Mouse (Mus musculus): Measurements from ENCODE around the gene Aff1. TPM values are rescaled to one million over a fixed set of nuclear protein-coding genes. Genes with fewer than 3 reads are reported as not detected.

Aff1 gene
- 5.3 TPM in 2 replicates for polyA plus RNA-seq (2016; fragmentation: Nextera tagmentation; extraction: Ambion mirVana)

GRCm38 (mm10) chr5:103691624-103692530 lies at the start of gene Aff1:
TSS of gene Aff1 (plus strand) at chr5:103692374.
- 5% methylated on average over 50 of the region's 50 CpGs for WGBS
- no peak within 1 kb of the TSS for H3K27ac ChIP-seq (replicated peaks)

GRCm38 (mm10) chr5:103644167-103644566 lies 48.0 kb upstream of the Aff1 start:
- no peaks in the 10 kb centered on the region for H3K4me1 ChIP-seq
- H3K9me3 ChIP-seq: no peaks in the 10 kb centered on the region
- no peak for ATAC-seq (ENCODE audit: low FRiP score, low read depth)
- H3K27ac ChIP-seq (replicated peaks): no peak overlapping the region
- no peak overlapping the region for H3K4me3 ChIP-seq
- H3K4me2 ChIP-seq (replicated peaks): no peak overlapping the region
- no peak overlapping the region for H3K9ac ChIP-seq (replicated peaks)
- WGBS: 100% methylated on average over 1 of the region's 1 CpGs
- H3K27me3 ChIP-seq: no peaks in the 10 kb centered on the region
- H3K36me3 ChIP-seq: no peaks in the 10 kb centered on the region

More at GRCm38 (mm10) chr5:103691624-103692530, at the start of gene Aff1:
- Histone ChIP-seq H3K9me3 (no peaks in the 10 kb centered on the region), H3K36me3 (no peaks in the 10 kb centered on the region), H3K9ac (replicated peaks) (peak within 1 kb of the TSS; percentile 51), H3K27me3 (peaks cover 44% of the 10 kb centered on the region), H3K4me3 (peak within 1 kb of the TSS; percentile 55), H3K4me2 (replicated peaks) (peak within 1 kb of the TSS; percentile 99), H3K4me1 (peaks cover 16% of the 10 kb centered on the region)
- ATAC-seq (ENCODE audit: low FRiP score, low read depth): peak; percentile 92

- Histone ChIP-seq H3K27ac (replicated peaks) (no peak overlapping the region), H3K9ac (replicated peaks) (no peak overlapping the region), H3K27me3 (no peaks in the 10 kb centered on the region), H3K4me2 (replicated peaks) (no peak overlapping the region), H3K4me3 (no peak overlapping the region), H3K36me3 (no peaks in the 10 kb centered on the region), H3K9me3 (no peaks in the 10 kb centered on the region), H3K4me1 (no peaks in the 10 kb centered on the region)
- WGBS: 81% methylated on average over 3 of the region's 3 CpGs
- no peak for ATAC-seq (ENCODE audit: low FRiP score, low read depth)
These were observed 44.9 kb upstream of the Aff1 start for GRCm38 (mm10) chr5:103647320-103647719.

GRCm38 (mm10) chr5:103654225-103654624 lies 37.9 kb upstream of the Aff1 start:
- Histone ChIP-seq H3K27ac (replicated peaks) (no peak overlapping the region), H3K27me3 (0 out of 2 replicates have a peak, but pooled peaks cover 12% of the 10 kb centered on the region), H3K9me3 (no peaks in the 10 kb centered on the region), H3K4me1 (peaks cover 3% of the 10 kb centered on the region; the same call in 1 of the 2 replicates), H3K36me3 (no peaks in the 10 kb centered on the region), H3K4me3 (no peak overlapping the region), H3K9ac (replicated peaks) (no peak overlapping the region), H3K4me2 (replicated peaks) (no peak overlapping the region)
- no peak for ATAC-seq (ENCODE audit: low FRiP score, low read depth)
- 28% methylated on average over 6 of the region's 6 CpGs for WGBS

GRCm38 (mm10) chr5:103654780-103655179 lies 37.4 kb upstream of the Aff1 start:
- H3K9ac ChIP-seq (replicated peaks): no peak overlapping the region
- 0 out of 2 replicates have a peak, but pooled peaks cover 12% of the 10 kb centered on the region for H3K27me3 ChIP-seq
- 78% methylated on average over 4 of the region's 4 CpGs for WGBS
- peaks cover 3% of the 10 kb centered on the region; the same call in 1 of the 2 replicates for H3K4me1 ChIP-seq
- H3K4me3 ChIP-seq: peak overlapping the region; percentile 61
- peak overlapping the region; percentile 94 for H3K4me2 ChIP-seq (replicated peaks)
- no peak; the same call in 1 of the 2 replicates for ATAC-seq (ENCODE audit: low FRiP score, low read depth)
- H3K27ac ChIP-seq (replicated peaks): no peak overlapping the region
- H3K36me3 ChIP-seq: no peaks in the 10 kb centered on the region
- H3K9me3 ChIP-seq: no peaks in the 10 kb centered on the region

GRCm38 (mm10) chr5:103655346-103656118 lies 36.6 kb upstream of the Aff1 start, which contains the start of gene 1700016H13Rik:
TSS of gene 1700016H13Rik (minus strand) at chr5:103656010.
- Histone ChIP-seq H3K4me2 (replicated peaks) (peak within 1 kb of the TSS; percentile 94), H3K27me3 (0 out of 2 replicates have a peak, but pooled peaks cover 12% of the 10 kb centered on the region), H3K27ac (replicated peaks) (no peak within 1 kb of the TSS), H3K9me3 (no peaks in the 10 kb centered on the region), H3K4me1 (peaks cover 3% of the 10 kb centered on the region; the same call in 1 of the 2 replicates), H3K9ac (replicated peaks) (peak within 1 kb of the TSS; percentile 61), H3K36me3 (no peaks in the 10 kb centered on the region), H3K4me3 (peak within 1 kb of the TSS; percentile 61)
- peak; percentile 83 for ATAC-seq (ENCODE audit: low FRiP score, low read depth)
- WGBS: under 1% methylated on average over 55 of the region's 56 CpGs

GRCm38 (mm10) chr5:103658921-103659320 lies 33.3 kb upstream of the Aff1 start:
- 73% methylated on average over 5 of the region's 5 CpGs for WGBS

GRCm38 (mm10) chr5:103659571-103659970 lies 32.6 kb upstream of the Aff1 start:
- no peak overlapping the region for H3K4me2 ChIP-seq (replicated peaks)
- whole genome bisulfite sequencing: 42% methylated on average over 3 of the region's 3 CpGs
- no peaks in the 10 kb centered on the region for H3K9me3 ChIP-seq
- ATAC-seq (ENCODE audit: low FRiP score, low read depth): no peak
- no peak overlapping the region for H3K27ac ChIP-seq (replicated peaks)
- no peak overlapping the region for H3K4me3 ChIP-seq
- H3K9ac ChIP-seq (replicated peaks): no peak overlapping the region
- H3K4me1 ChIP-seq: peaks cover 3% of the 10 kb centered on the region; the same call in 1 of the 2 replicates
- H3K27me3 ChIP-seq: 0 out of 2 replicates have a peak, but pooled peaks cover 8% of the 10 kb centered on the region
- no peaks in the 10 kb centered on the region for H3K36me3 ChIP-seq

More at GRCm38 (mm10) chr5:103658921-103659320, 33.3 kb upstream of the Aff1 start:
- H3K27ac ChIP-seq (replicated peaks): no peak overlapping the region
- 0 out of 2 replicates have a peak, but pooled peaks cover 8% of the 10 kb centered on the region for H3K27me3 ChIP-seq
- H3K4me2 ChIP-seq (replicated peaks): no peak overlapping the region
- H3K9ac ChIP-seq (replicated peaks): no peak overlapping the region
- no peak for ATAC-seq (ENCODE audit: low FRiP score, low read depth)
- H3K36me3 ChIP-seq: no peaks in the 10 kb centered on the region
- peaks cover 3% of the 10 kb centered on the region; the same call in 1 of the 2 replicates for H3K4me1 ChIP-seq
- H3K9me3 ChIP-seq: no peaks in the 10 kb centered on the region
- H3K4me3 ChIP-seq: no peak overlapping the region

- no peak overlapping the region for H3K27ac ChIP-seq (replicated peaks)
These were observed 27.2 kb upstream of the Aff1 start for GRCm38 (mm10) chr5:103664932-103665331.

GRCm38 (mm10) chr5:103665876-103666275 lies 26.3 kb upstream of the Aff1 start:
- Histone ChIP-seq H3K4me2 (replicated peaks) (no peak overlapping the region), H3K27ac (replicated peaks) (no peak overlapping the region), H3K36me3 (no peaks in the 10 kb centered on the region), H3K9me3 (no peaks in the 10 kb centered on the region), H3K4me1 (no peaks in the 10 kb centered on the region), H3K27me3 (no peaks in the 10 kb centered on the region), H3K4me3 (no peak overlapping the region), H3K9ac (replicated peaks) (no peak overlapping the region)
- 88% methylated on average over 2 of the region's 2 CpGs for WGBS
- no peak for ATAC-seq (ENCODE audit: low FRiP score, low read depth)

More at GRCm38 (mm10) chr5:103664932-103665331, 27.2 kb upstream of the Aff1 start:
- Histone ChIP-seq H3K27me3 (no peaks in the 10 kb centered on the region), H3K9me3 (no peaks in the 10 kb centered on the region), H3K36me3 (no peaks in the 10 kb centered on the region), H3K4me1 (no peaks in the 10 kb centered on the region), H3K9ac (replicated peaks) (no peak overlapping the region), H3K4me3 (no peak overlapping the region), H3K4me2 (replicated peaks) (no peak overlapping the region)
- no peak for ATAC-seq (ENCODE audit: low FRiP score, low read depth)
- 82% methylated on average over 9 of the region's 9 CpGs for WGBS

GRCm38 (mm10) chr5:103671858-103672257 lies 20.3 kb upstream of the Aff1 start:
- Histone ChIP-seq H3K9me3 (no peaks in the 10 kb centered on the region), H3K27me3 (no peaks in the 10 kb centered on the region), H3K36me3 (no peaks in the 10 kb centered on the region), H3K4me2 (replicated peaks) (no peak overlapping the region), H3K27ac (replicated peaks) (no peak overlapping the region), H3K9ac (replicated peaks) (no peak overlapping the region), H3K4me3 (no peak overlapping the region), H3K4me1 (no peaks in the 10 kb centered on the region)
- ATAC-seq (ENCODE audit: low FRiP score, low read depth): no peak
- WGBS: 79% methylated on average over 3 of the region's 3 CpGs

Measured in midbrain, embryonic 12.5 days (tissue).